Mouse (Mus musculus) left cerebral cortex, adult 11 months (tissue): ENCODE measurements around the gene AC153137.1.
"Not testable (repeated sequence)": the region's sequence is repeated elsewhere in the genome, so short reads cannot be mapped to it uniquely, and the experiment has no call there.

Experiments
- DNase-seq: peaks from one replicate; pipeline ENCODE4 v3.0.0; 2022; ENCODE audit warnings: low spot score

The AC153137.1 gene

DNA sequence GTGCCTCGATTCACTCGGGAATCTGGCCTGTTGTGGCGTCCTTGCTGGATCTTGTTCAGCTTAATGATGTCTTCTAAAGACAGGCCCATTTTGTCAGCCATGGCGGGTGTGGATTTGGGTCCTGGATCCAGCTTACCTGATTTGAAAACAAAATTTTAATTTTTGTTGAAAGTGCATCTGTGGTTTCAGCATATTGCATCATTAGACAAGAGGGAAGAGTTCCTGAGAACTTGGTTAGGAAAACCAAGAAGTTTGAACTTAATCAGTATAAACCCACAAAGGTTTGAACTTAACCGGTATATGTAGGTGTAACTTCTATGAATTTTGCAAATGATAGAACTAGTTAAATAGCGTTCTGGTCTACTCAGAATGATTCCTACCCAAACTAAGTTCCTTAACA, at the start of gene AC153137.1:
AC153137.1 (minus strand) TSS at position 101 of the 400 bp plus-strand sequence.
- not testable (repeated sequence) for DNase-seq

DNA sequence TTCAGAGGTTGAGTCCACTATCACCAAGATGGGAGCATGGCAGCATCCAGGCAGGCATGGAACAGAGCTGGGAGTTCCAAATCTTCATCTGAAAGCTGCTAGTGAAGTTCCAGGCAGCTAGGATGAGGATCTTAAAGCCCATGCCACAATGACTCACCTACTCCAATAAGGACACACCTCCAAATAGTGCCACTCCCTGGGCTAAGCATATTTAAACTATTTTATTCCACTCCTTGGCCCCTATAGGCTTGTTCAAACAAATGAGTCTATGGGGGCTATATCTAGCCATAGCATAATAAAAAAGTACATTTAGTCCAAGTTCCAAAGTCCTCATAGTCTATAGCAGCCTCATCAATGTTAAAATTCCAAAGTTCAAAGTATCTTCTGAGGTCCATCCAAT, 45.4 kb upstream of the AC153137.1 start:
- no peak for DNase-seq

DNA sequence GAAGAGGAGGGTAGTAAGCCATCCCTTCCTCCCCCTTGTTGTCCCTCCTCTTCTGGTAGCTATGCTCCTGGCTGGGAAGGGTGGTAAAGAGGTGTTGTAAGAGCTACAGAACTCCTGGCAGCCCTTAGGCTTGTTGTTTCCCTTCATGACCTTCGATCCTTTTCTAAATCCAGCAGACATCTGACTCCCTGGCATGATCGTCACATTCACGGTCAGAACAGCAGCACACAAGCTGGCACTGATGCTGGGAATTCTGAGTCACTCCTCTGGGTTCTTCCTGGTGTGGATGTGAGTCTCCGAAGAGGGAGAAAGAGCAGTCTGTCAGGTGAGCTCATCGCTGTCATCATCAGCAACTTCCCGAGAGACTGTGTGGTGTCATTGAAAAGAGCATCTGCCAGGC, 41.5 kb upstream of the AC153137.1 start:
- no peak for DNase-seq

DNA sequence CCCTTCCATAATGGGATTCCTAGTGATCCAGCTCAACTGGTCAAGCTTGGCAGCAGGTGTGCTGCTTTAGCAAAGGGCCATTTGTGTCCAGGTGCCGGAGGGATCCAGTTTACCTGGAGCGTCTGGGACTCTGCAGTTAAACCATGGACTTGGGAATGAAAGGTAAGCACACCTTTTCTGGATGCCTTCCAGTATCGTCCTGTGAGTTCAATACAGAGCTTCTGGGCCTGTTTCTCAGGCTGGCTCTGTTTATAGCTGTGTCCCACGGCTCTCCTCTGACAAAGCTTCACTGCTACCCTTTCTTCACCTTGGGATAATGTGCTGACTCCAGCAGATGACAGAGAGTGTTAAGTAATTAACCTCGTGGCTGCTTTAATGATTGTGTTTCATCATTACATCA, 39.6 kb upstream of the AC153137.1 start:
- no peak for DNase-seq

DNA sequence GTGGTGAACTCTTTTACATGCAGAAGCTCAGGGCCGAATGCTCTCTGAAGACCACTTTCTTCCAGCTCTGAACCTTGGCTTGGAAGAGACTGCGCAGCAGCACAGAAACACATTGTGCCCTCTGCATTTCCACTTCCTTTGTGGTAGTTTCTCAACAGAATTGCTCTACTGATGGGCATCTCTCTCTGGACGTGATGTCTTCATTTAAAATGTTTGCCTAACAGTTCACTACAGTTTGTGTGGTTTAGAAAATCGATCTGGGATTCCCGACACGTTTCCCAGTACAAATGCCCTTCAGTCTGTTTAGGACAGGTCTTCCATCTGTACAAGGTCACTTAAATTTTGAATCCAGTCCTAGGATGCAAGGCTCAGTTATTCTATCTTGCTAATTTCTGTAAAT, 38.3 kb upstream of the AC153137.1 start:
- DNase-seq = no peak

DNA sequence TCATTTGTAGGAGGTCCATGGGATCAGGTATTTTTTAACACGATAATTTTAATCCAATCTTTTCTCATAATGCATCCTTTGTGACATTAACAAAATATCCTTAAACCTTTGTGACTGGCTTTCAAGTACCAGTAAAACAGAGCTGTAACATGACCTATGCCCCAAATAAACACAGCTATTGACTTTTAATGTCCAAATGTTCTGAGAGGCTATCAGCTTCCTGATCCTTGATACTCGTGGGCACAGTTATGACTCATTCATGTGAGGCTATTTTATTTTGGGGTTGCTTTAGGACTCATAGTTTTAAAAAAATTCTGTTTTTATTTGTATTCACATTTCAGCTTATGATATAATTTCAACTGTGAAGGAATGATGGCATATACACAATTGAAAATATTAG, 37.5 kb upstream of the AC153137.1 start:
- DNase-seq = no peak

DNA sequence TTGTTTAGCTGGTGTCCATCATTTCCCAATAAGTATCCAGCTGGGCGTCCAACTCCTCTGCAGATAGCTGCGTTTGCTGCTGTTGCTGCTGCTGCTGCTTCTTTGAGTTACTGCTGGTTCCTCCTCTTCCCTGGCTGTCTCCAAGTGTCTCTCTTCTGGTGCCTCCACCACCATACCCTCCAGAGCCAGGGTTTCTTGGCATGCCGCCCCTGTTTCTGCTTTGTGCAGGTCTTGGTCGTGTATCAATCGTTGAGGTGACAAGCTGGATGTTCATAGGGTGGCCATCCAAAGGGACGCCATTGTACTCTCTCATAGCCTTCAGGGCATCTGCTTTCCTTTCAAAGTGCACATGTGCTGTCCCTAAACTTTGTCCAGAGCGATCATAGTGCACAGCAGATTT, 529 bp downstream of the AC153137.1 start:
- DNase-seq = not testable (repeated sequence)

DNA sequence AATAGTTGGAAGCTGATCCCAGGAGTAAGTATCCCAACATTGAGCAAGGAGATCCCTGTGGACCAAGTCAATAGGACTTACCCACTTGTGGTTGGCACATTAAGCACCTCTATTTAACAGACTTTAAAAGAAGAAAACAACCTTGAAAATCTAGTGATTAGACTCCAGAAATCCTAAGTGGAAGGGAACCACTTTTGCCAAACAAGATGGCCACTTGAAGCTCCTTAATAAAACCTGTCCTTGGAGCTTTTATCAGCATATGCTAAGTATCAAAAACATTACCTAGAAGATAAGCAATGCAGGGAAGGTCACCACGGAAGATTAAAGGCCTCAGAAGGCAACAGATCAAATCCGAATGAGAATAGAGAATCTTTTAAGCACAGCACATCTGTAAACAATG, 26.0 kb downstream of the AC153137.1 start:
- DNase-seq = no peak

DNA sequence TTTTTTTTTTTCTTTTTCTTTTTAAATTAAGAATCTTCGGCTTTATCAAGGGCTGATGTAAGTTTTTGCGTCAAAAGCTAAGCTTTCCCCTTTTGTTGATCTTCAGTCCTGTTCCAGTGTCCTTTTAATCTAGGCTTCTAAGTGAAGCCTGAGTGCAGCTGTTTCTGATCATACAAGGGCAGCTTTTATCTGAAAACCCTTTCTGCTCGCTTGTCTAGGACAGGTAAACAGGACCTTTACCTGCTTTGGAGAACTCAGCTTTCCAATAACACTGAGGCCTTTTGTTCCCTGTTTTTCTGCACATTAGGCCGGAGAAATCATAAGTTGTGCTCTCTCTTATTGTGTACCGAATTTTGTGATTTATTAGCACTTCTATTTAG, 27.3 kb downstream of the AC153137.1 start:
- no peak for DNase-seq

DNA sequence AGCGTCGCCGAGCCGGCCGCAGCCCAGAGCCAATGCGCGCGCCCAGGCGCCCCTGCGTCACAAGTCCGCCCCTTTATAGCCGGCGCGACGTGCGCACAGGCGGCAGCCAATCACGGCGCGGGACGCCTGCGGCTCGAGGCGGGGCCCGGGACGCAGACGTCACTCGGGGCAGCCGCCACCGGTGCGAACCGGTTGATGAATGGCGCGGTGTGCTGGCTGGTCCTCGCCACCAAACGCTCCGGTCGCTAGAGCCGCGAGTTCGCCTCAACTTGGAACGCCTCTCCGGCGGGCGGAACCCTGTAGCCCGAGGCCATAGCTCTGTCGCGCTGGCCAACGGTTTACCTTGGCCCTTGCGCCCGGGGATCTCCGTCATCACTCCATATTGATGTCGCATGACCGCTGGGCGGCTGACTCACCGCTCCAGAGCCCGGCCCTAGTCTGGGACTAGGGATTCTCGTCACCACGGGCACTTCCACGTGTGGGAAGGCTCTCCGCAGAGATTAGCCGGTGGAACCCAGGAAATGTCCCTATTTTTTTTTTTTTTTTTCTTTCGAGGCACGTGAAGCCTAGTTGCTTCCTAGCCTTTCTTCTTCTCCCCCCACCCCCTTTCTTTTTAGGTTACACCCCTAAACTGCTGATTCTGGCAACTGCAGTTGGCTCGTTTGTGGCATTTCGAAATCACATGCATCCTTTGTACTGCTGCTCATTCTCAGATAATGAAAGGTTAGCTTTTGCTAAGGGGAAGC, 27.9 kb downstream of the AC153137.1 start:
- peak; percentile 94 for DNase-seq

DNA sequence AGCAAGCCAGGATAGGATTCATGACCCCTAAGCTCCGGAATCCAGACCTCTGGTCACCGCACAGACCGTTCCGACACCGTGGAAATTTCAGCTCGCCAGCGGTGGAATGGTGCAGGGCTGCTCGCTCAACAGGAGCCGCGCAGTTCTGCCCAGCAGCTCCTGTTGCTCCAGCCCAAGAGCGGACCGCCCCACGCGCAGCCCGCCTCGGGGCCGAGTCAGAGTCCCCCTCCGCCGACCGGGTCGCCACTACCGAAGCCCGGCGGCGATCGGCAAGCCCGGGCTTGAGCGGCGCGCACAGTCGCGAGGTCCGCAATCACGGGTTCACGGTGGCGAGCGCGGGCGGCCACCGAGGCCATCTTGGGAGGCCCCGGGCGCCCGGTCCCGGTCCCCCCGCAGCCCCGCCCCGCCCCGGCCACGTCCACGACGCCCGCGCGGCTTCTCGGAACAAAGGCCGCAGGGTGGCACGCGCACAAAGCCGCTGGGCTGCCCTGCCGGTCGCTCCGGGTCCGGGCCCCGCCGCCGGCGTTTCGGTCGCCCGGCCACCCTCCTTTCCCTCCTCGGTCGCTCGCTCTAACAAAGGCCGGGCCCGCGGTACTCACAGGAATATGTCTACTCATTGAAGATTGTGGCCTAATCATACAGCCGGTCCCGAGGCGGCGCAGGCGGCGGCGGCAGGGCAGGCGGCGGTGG, 28.7 kb downstream of the AC153137.1 start:
- peak; percentile 27 for DNase-seq

DNA sequence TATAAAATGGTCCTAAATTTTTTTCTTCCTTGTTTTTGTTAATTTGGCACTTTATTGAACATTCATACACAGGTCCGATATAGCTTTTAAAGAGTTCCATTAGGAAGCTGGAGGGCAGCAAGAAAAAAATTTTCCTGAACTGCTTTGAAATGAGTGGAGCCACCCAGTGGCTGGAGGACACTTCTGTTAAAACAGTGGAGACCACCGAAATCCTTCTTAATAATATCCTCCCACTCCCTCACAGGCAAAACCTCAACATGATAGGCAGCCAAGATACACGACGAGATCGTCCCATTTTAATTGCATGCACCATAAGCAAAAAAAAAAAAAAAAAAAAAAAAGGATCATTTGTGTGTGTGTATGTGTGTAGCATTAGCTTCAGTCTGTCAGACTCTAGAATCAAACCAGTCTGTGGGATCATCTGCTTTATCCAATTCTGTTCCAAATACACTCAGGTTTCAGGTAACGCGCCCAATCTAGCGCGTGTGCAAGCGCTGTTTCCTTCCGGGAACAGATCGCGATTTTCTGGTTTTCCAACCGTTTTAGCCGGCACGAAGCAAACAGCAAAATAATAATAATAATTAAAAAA, 29.3 kb downstream of the AC153137.1 start:
- DNase-seq = no peak

DNA sequence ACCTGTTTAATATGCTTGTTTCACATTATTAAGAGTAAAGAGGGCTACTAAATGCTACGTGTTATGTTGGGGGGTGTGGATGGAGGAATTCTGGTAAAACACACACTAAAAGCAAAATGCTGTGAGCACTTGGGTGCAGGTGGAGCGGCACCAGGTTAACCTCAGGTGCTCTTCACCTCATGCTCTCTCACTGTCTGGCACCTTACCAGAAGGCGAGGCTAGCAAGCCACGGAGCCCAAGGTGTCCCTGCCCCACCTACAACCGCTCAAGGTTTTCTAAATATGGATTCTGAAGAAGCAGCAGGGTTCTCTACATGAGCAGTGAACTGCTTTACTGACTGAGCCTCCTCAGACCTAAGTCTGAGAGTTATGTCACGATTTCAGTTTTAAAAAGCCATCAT, 32.6 kb downstream of the AC153137.1 start:
- no peak for DNase-seq

DNA sequence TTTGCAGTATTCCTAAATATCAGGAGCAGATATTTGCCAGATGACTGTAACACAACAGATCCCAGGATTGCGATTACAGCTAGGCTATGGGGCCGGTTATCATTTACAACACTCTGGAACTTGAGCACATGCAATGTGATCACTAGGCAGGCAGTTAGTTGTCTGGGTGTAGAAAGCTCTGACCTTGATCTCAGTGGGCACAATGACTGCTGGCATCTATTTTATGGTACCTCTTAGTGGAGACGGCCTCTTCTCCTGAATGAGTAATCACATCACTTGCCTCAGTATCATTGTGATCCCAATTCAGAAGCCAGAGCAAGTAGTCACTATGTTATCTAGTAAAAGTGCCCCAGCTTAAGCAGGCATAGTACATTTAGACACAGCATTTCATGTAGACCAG, 37.2 kb downstream of the AC153137.1 start:
- no peak for DNase-seq

DNA sequence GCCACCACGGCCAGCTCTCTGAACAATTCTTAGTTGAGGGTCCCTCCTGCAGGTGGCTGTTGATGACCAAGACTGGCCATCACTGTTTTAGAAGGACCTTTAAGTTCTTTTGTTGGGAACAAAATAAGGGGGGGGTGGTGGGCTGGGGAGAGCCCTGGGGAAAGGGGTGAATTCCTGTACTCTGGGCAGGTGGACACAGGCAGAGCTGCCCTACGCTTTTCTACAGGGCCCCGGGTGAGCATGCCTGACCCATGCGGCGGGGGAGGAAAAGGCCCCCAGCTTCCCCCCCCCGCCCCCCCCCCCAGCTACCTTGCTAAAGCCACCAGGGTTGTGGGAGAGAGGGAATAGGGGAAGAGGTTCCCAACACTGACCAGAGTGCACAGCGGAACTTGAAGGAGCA, 39.4 kb downstream of the AC153137.1 start:
- no peak for DNase-seq

DNA sequence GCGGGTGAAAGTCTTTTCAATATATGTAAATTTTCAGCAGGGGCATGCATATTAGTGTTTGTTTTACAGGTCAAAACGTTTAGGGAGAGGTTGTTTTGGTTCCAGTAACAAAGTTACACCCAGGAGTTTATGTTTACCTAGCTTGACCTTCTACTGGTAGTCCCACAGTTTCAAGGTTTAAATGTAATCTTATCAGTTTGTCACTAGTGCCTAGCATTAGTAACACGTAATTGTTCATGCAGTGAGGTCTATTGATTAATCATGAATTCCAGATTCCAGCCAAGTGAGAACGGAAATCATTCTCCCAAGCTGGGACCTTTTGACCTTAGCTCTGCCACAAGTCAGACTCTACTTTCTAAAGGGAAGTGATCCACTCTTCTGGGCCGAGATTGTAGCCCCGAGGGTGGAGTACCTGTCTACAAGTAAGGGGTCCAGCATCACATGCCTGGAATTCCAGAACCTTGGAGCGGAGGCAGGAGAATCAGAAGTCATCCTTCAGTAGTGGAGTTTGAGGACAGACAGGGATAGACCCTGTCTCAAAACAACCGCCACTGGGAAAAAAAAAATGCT, 40.3 kb downstream of the AC153137.1 start:
- no peak for DNase-seq

DNA sequence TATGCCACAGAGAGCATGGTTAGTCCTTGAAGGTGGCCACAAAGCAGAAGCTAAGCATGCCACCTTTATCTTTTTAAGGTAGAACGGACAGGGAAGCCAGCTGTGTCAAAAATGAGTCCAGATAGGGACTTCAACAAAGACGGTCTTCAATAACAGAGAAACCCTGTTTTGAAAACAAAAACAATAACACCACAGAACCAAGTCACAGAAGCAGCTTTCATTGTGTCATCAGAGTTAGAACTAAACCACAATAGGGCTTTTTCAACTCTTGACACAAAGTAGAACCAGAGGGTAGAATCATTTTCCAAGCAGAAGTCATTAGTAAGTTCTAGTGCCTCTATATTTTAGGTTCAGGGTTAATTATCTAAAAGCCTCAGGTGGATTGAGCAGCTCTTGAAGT, 41.3 kb downstream of the AC153137.1 start:
- no peak for DNase-seq

DNA sequence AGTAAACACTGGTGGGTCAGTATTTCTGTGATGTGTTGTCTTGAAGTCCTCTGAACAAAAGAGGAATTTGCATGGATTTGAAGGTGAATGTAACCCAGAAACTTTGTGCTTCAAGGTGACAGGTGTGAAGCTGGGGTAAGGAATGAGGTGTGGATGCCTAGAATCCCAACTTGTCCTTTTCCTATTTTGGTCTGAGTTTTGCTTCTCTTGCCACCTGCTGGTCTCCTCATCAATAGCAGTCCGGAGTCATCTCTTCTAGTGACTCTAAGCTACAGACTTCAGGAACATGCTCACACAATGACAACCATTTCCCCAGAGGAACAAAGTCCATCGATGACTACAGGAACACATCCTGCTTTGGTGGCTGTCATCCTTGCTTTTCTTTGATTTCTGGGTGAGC, 46.9 kb downstream of the AC153137.1 start:
- no peak for DNase-seq

DNA sequence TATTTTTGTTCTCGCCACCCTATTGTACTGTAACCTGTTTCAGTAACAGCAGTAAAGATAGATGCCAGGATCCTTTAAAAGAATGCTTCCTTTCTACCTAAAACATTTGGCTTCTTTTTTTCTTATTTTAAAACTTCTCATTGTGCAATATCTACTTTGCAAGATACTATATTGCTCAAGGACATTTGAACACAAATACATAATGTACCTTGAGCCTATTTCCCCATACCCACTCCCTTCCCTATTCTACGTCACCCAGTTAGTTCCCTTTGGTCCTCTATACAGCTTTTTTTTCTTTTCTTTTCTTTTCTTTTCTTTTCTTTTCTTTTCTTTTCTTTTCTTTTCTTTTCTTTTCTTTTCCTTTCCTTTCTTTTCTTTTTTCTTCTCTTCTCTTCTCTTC, 47.6 kb downstream of the AC153137.1 start:
- no peak for DNase-seq
